In the genomic region with DNA sequence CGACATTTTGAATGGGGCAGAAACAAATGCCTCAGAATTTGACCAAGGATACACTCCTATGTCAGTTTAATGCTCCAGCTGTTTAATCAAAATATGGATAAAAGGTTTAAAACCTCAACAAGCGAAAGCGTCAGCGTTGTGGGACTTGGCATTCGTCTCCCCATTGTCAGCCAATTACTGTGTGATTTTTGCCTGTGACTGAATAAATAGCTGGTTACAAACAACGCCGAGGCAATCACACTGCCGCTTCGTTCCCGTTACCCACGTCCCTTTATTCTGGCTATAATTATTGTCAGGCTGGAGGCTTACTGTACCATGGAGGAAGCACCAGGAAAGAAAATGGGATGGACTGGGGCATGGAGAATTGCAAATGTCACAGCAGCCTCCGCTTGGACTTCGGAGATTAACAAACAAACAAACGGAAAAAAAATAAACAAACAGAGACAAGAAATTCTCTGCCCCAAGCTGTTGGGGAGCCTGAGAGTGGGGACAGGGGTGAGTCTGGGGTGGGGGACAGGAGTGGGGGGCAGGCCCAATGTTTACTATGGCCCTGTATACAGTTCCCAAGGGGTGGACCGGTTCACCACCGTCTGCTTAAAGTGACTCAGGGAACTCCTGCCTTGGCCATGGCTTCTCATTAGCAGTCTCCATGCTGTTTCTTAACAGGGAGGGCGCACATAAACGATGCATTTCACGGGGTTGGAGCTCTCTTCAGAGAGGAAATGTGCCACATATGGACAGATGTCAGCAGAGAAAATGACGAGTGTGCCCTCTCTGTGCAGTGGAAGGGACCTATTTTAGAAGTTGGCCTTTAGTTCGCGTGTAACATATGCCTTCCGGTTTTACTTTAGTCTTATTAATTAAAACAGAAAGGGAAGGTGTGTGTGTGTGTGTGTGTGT, we compare ENCODE assay signal across 19 mouse cellular contexts.
DNase-seq lines count a peak whose midpoint lies in the region; ATAC-seq lines count a peak whose summit lies in the region.
"Had no signal": no experiment of that assay in that cellular context is flagged by ENCODE, and none has a peak within 500 bp of the region (broad histone marks: within the 10 kb centered on the region; RNA-seq: fewer than 3 reads in every experiment).

No protein-coding gene starts in this region.

- no peak overlapping the region for H3K4me2 ChIP-seq in midbrain, embryonic 11.5 days
- H3K4me2 ChIP-seq in hindbrain, embryonic 11.5 days (replicated peaks; ENCODE audit: low read depth, low read length) = no peak overlapping the region
- H3K4me2 ChIP-seq in midbrain, embryonic 12.5 days (replicated peaks) = 0 out of 2 replicates have a peak overlapping the region, but pooled peaks have one; percentile 3
- H3K4me2 ChIP-seq in neural tube, embryonic 15.5 days = peak overlapping the region; percentile 35
- H3K4me2 ChIP-seq: heart, embryonic 13.5 days; kidney, embryonic 15.5 days; liver, embryonic 13.5 days; lung, embryonic 15.5 days had no signal

- DNase-seq in midbrain, embryonic 11.5 days (ENCODE audit: low spot score, missing footprints) = peak; percentile 84
- no peak for DNase-seq in midbrain, embryonic 10.5 days (ENCODE audit: low spot score)
- peak; percentile 10 for DNase-seq in hindbrain, embryonic 11.5 days (ENCODE audit: low spot score)
- no peak for DNase-seq in layer of hippocampus, adult 11-12 months (ENCODE audit: low spot score)
- no peak for DNase-seq in right cerebral cortex, postnatal 4 days
- DNase-seq in frontal cortex, postnatal 25 days (ENCODE audit: low spot score in 2 of 2) = no peak
- DNase-seq: adrenal gland, postnatal 25 days; cerebellum, adult 9-10 months; heart, postnatal 36 days; left cerebral cortex, postnatal 4 days; liver, embryonic 13.5 days had no signal

- H3K27me3 ChIP-seq in midbrain, embryonic 11.5 days (ENCODE audit: control insufficient read depth, insufficient read depth, low read length) = no peaks in the 10 kb centered on the region
- H3K27me3 ChIP-seq in midbrain, embryonic 10.5 days (ENCODE audit: low read depth, poor library complexity, severe bottlenecking) = no peaks in the 10 kb centered on the region; the same call in 1 of the 2 replicates
- H3K27me3 ChIP-seq in hindbrain, embryonic 11.5 days (ENCODE audit: control insufficient read depth, insufficient read depth, low read length) = no peaks in the 10 kb centered on the region
- no peaks in the 10 kb centered on the region for H3K27me3 ChIP-seq in midbrain, embryonic 12.5 days
- no peaks in the 10 kb centered on the region for H3K27me3 ChIP-seq in neural tube, embryonic 15.5 days (replicated peaks)
- H3K27me3 ChIP-seq: kidney, embryonic 15.5 days; liver, embryonic 13.5 days; lung, embryonic 15.5 days had no signal

- WGBS in midbrain, embryonic 11.5 days = 76% methylated on average over 23 of the region's 23 CpGs
- 79% methylated on average over 23 of the region's 23 CpGs for WGBS in midbrain, embryonic 10.5 days
- 62% methylated on average over 23 of the region's 23 CpGs for WGBS in hindbrain, embryonic 11.5 days
- 61% methylated on average over 23 of the region's 23 CpGs for WGBS in midbrain, embryonic 12.5 days
- 33% methylated on average over 23 of the region's 23 CpGs for WGBS in neural tube, embryonic 15.5 days

- H3K36me3 ChIP-seq in midbrain, embryonic 11.5 days (ENCODE audit: control insufficient read depth, insufficient read depth, low read length) = no peaks in the 10 kb centered on the region
- no peaks in the 10 kb centered on the region for H3K36me3 ChIP-seq in midbrain, embryonic 10.5 days
- H3K36me3 ChIP-seq in hindbrain, embryonic 11.5 days (ENCODE audit: control insufficient read depth, insufficient read depth, low read length) = no peaks in the 10 kb centered on the region
- no peaks in the 10 kb centered on the region for H3K36me3 ChIP-seq in midbrain, embryonic 12.5 days
- H3K36me3 ChIP-seq in neural tube, embryonic 15.5 days = no peaks in the 10 kb centered on the region
- H3K36me3 ChIP-seq: heart, embryonic 13.5 days; kidney, embryonic 15.5 days; liver, embryonic 13.5 days; lung, embryonic 15.5 days had no signal

- no peak for ATAC-seq in midbrain, embryonic 11.5 days (ENCODE audit: low FRiP score)
- ATAC-seq in hindbrain, embryonic 11.5 days (ENCODE audit: low FRiP score) = no peak
- no peak for ATAC-seq in midbrain, embryonic 12.5 days (ENCODE audit: low FRiP score, low read depth)
- ATAC-seq in neural tube, embryonic 15.5 days (ENCODE audit: low FRiP score) = no peak
- ATAC-seq: intestine, embryonic 16.5 days had no signal

- H3K4me3 ChIP-seq in midbrain, embryonic 11.5 days (ENCODE audit: low read depth, low read length) = no peak overlapping the region
- no peak overlapping the region for H3K4me3 ChIP-seq in midbrain, embryonic 10.5 days
- no peak overlapping the region for H3K4me3 ChIP-seq in hindbrain, embryonic 11.5 days (ENCODE audit: low read depth, low read length)
- H3K4me3 ChIP-seq in midbrain, embryonic 12.5 days = no peak overlapping the region
- H3K4me3 ChIP-seq in neural tube, embryonic 15.5 days (replicated peaks) = no peak overlapping the region
- H3K4me3 ChIP-seq: heart, embryonic 13.5 days; kidney, embryonic 15.5 days; layer of hippocampus, adult 2 months; liver, embryonic 13.5 days; lung, embryonic 15.5 days; myocyte had no signal

- H3K27ac ChIP-seq in midbrain, embryonic 11.5 days (ENCODE audit: low read depth, low read length) = no peak overlapping the region
- no peak overlapping the region for H3K27ac ChIP-seq in midbrain, embryonic 10.5 days (replicated peaks)
- no peak overlapping the region for H3K27ac ChIP-seq in hindbrain, embryonic 11.5 days (ENCODE audit: low read depth, low read length)
- peak overlapping the region; percentile 54; the same call in 1 of the 2 replicates for H3K27ac ChIP-seq in midbrain, embryonic 12.5 days (replicated peaks)
- no peak overlapping the region for H3K27ac ChIP-seq in neural tube, embryonic 15.5 days (replicated peaks)
- H3K27ac ChIP-seq: heart, embryonic 13.5 days; kidney, embryonic 15.5 days; layer of hippocampus, adult 2 months; liver, embryonic 13.5 days; lung, embryonic 15.5 days had no signal

- no peaks in the 10 kb centered on the region for H3K4me1 ChIP-seq in midbrain, embryonic 11.5 days (ENCODE audit: control insufficient read depth, insufficient read depth, low read length)
- peaks cover 9% of the 10 kb centered on the region for H3K4me1 ChIP-seq in midbrain, embryonic 10.5 days
- no peaks in the 10 kb centered on the region; the same call in 1 of the 2 replicates for H3K4me1 ChIP-seq in hindbrain, embryonic 11.5 days (replicated peaks; ENCODE audit: control insufficient read depth, insufficient read depth, low read length)
- peaks cover 9% of the 10 kb centered on the region; the same call in 1 of the 2 replicates for H3K4me1 ChIP-seq in midbrain, embryonic 12.5 days
- H3K4me1 ChIP-seq in neural tube, embryonic 15.5 days = peaks cover 8% of the 10 kb centered on the region
- H3K4me1 ChIP-seq: heart, embryonic 13.5 days; kidney, embryonic 15.5 days; liver, embryonic 13.5 days; lung, embryonic 15.5 days had no signal

- H3K9me3 ChIP-seq in midbrain, embryonic 11.5 days (ENCODE audit: control insufficient read depth, low read length) = no peaks in the 10 kb centered on the region
- no peaks in the 10 kb centered on the region for H3K9me3 ChIP-seq in midbrain, embryonic 10.5 days (replicated peaks)
- no peaks in the 10 kb centered on the region for H3K9me3 ChIP-seq in hindbrain, embryonic 11.5 days (ENCODE audit: control insufficient read depth, low read length)
- H3K9me3 ChIP-seq in midbrain, embryonic 12.5 days = no peaks in the 10 kb centered on the region
- H3K9me3 ChIP-seq in neural tube, embryonic 15.5 days (replicated peaks) = 0 out of 2 replicates have a peak, but pooled peaks cover 5% of the 10 kb centered on the region
- H3K9me3 ChIP-seq: heart, embryonic 13.5 days; kidney, embryonic 15.5 days; liver, embryonic 13.5 days; lung, embryonic 15.5 days had no signal

- H3K9ac ChIP-seq in midbrain, embryonic 11.5 days (ENCODE audit: low read length) = no peak overlapping the region
- H3K9ac ChIP-seq in hindbrain, embryonic 11.5 days (ENCODE audit: low read depth, low read length) = no peak overlapping the region
- H3K9ac ChIP-seq in midbrain, embryonic 12.5 days (replicated peaks) = no peak overlapping the region
- no peak overlapping the region for H3K9ac ChIP-seq in neural tube, embryonic 15.5 days (replicated peaks)
- H3K9ac ChIP-seq: heart, embryonic 13.5 days; kidney, embryonic 15.5 days; liver, embryonic 13.5 days; lung, embryonic 15.5 days had no signal

Comparison
In these comparisons a context has a peak if more than half of its experiments do, and no peak if none do; other contexts are left out.
1. DNase-seq: peak in midbrain, embryonic 11.5 days (single experiment) and hindbrain, embryonic 11.5 days (single experiment); none in midbrain, embryonic 10.5 days (single experiment), layer of hippocampus, adult 11-12 months (single experiment), right cerebral cortex, postnatal 4 days (single experiment) and frontal cortex, postnatal 25 days (0 of 2).
2. H3K4me2 ChIP-seq: peak in midbrain, embryonic 12.5 days (single experiment) and neural tube, embryonic 15.5 days (single experiment); none in midbrain, embryonic 11.5 days (single experiment) and hindbrain, embryonic 11.5 days (single experiment).